Mouse (Mus musculus) embryonic facial prominence, embryonic 11.5 days (tissue): ENCODE data around the gene Mrps36. TPM values are rescaled to one million over a fixed set of nuclear protein-coding genes. Genes with fewer than 3 reads are reported as not detected.
"Not testable (repeated sequence)": the region's sequence is repeated elsewhere in the genome, so short reads cannot be mapped to it uniquely, and the experiment has no call there.

Experiments
- ATAC-seq: fragments of 200-750 bp; cut with Nextera tagmentation; replicated peaks from 2 replicates; pipeline ENCODE4 v1.8.0; 2017; ENCODE audit warnings: low read depth; ENCODE audit not compliant: insufficient number of reproducible peaks, low FRiP score, low TSS enrichment
- DNase-seq: peaks from one replicate; pipeline ENCODE4 v3.0.0-alpha.2; 2015; ENCODE audit warnings: low spot score
- H3K27ac ChIP-seq: fragments of 300-500 bp; sonication (generic); replicated peaks from 2 replicates; pipeline ENCODE4 v1.5.1; 2014; ENCODE audit warnings: mild to moderate bottlenecking, low read depth, low read length, control low read depth
- H3K27me3 ChIP-seq: fragments of 300-500 bp; sonication (generic); 2 replicates; pipeline ENCODE4 v1.6.1; 2014; ENCODE audit warnings: mild to moderate bottlenecking, low read length, moderate library complexity, mixed read lengths; ENCODE audit not compliant: control insufficient read depth, insufficient read depth
- H3K36me3 ChIP-seq: fragments of 300-500 bp; sonication (generic); replicated peaks from 2 replicates; pipeline ENCODE4 v1.6.1; 2014; ENCODE audit warnings: low read depth, mild to moderate bottlenecking, low read length, moderate library complexity, mixed read lengths; ENCODE audit not compliant: control insufficient read depth, insufficient read depth
- H3K4me1 ChIP-seq: fragments of 300-500 bp; sonication (generic); 2 replicates; pipeline ENCODE4 v1.6.1; 2014; ENCODE audit warnings: low read length, mixed read lengths; ENCODE audit not compliant: control insufficient read depth, insufficient read depth
- H3K4me2 ChIP-seq: fragments of 300-500 bp; sonication (generic); 2 replicates; pipeline ENCODE4 v1.6.1; 2014; ENCODE audit warnings: low read depth, mild to moderate bottlenecking, control low read depth, low read length, moderate library complexity
- H3K4me3 ChIP-seq: fragments of 300-500 bp; sonication (generic); 2 replicates; pipeline ENCODE4 v1.5.1; 2014; ENCODE audit warnings: low read depth, low read length, control low read depth
- H3K9ac ChIP-seq: fragments of 300-500 bp; sonication (generic); replicated peaks from 2 replicates; pipeline ENCODE4 v1.6.1; 2014; ENCODE audit warnings: mild to moderate bottlenecking, control low read depth, low read length
- H3K9me3 ChIP-seq: fragments of 300-500 bp; sonication (generic); replicated peaks from 2 replicates; pipeline ENCODE4 v1.6.1; 2016; ENCODE audit warnings: mild to moderate bottlenecking, low read length, inconsistent platforms, mixed read lengths; ENCODE audit not compliant: control insufficient read depth
- WGBS: fragments of 180-500 bp; shearing (Covaris S2); extraction: QIAGEN DNeasy Blood & Tissue Kit; methylation state at CpG from one replicate; pipeline ENCODE4 v1.1.7; 2014; 5-methylcytosine and 5-hydroxymethylcytosine counted together
- polyA plus RNA-seq: library from polyadenylated mRNA; unstranded; fragments of >200 nt; fragmentation: Nextera tagmentation; extraction: Ambion mirVana; gene quantifications from 2 replicates; pipeline ENCODE4 v1.2.1, GENCODE M21; 2014

Mrps36 gene
- polyA plus RNA-seq, 1 experiment from 2014 or later, result 129 TPM

- no peak overlapping the region for H3K9ac ChIP-seq
- no peak overlapping the region for H3K27ac ChIP-seq
- no peaks in the 10 kb centered on the region for H3K9me3 ChIP-seq
- no peak for DNase-seq
- no peaks in the 10 kb centered on the region for H3K27me3 ChIP-seq
- no peaks in the 10 kb centered on the region for H3K4me1 ChIP-seq
- H3K36me3 ChIP-seq, result no peaks in the 10 kb centered on the region
- WGBS, result 84% methylated on average over 3 of the region's 3 CpGs
- no peak for ATAC-seq
- no peak overlapping the region for H3K4me3 ChIP-seq
- no peak overlapping the region for H3K4me2 ChIP-seq
Measured at GRCm38 (mm10) chr13:100751402-100751801, 6.9 kb upstream of the Mrps36 start.

GRCm38 (mm10) chr13:100750799-100751198, 6.3 kb upstream of the Mrps36 start:
- 86% methylated on average over 5 of the region's 5 CpGs for WGBS
- H3K9ac ChIP-seq, result no peak overlapping the region
- H3K36me3 ChIP-seq, result no peaks in the 10 kb centered on the region
- H3K4me2 ChIP-seq, result no peak overlapping the region
- H3K27me3 ChIP-seq, result no peaks in the 10 kb centered on the region
- H3K4me1 ChIP-seq, result no peaks in the 10 kb centered on the region
- H3K4me3 ChIP-seq, result no peak overlapping the region
- no peak for DNase-seq
- ATAC-seq, result no peak
- no peak overlapping the region for H3K27ac ChIP-seq
- H3K9me3 ChIP-seq, result no peaks in the 10 kb centered on the region

GRCm38 (mm10) chr13:100748638-100749037, 4.2 kb upstream of the Mrps36 start:
- Histone ChIP-seq H3K4me3 (no peak overlapping the region), H3K9me3 (no peaks in the 10 kb centered on the region), H3K27ac (no peak overlapping the region), H3K4me1 (no peaks in the 10 kb centered on the region), H3K36me3 (no peaks in the 10 kb centered on the region), H3K4me2 (no peak overlapping the region), H3K9ac (no peak overlapping the region), H3K27me3 (no peaks in the 10 kb centered on the region)
- ATAC-seq (no peak), DNase-seq (no peak)
- 39% methylated on average over 8 of the region's 8 CpGs for WGBS

DNA sequence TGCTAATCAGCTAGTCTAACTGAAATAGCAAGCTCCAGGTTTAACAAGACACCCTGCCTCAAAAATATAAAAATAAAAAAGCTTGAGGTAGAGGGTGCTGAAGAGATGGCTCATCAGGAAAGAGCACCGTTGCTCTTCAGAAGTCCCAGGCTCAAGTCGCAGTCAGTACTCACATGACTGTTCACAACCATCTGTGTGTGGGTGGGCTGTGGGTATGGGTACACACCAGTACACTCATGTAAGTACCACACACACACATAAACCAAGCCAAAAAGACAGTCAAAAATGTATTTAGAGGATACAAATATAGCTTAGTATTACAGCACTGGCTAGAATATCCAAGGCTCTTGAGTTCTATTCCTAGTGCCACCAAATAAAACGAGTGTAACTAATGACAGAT, 1.6 kb upstream of the Mrps36 start:
- no peaks in the 10 kb centered on the region for H3K27me3 ChIP-seq
- H3K27ac ChIP-seq, result no peak overlapping the region
- DNase-seq (no peak), ATAC-seq (no peak)
- H3K4me1 ChIP-seq, result 0 out of 2 replicates have a peak, but pooled peaks cover 2% of the 10 kb centered on the region
- H3K36me3 ChIP-seq, result no peaks in the 10 kb centered on the region
- no peaks in the 10 kb centered on the region for H3K9me3 ChIP-seq
- H3K4me2 ChIP-seq, result no peak overlapping the region
- no peak overlapping the region for H3K4me3 ChIP-seq
- WGBS, result 87% methylated on average over 3 of the region's 3 CpGs
- H3K9ac ChIP-seq, result no peak overlapping the region

DNA sequence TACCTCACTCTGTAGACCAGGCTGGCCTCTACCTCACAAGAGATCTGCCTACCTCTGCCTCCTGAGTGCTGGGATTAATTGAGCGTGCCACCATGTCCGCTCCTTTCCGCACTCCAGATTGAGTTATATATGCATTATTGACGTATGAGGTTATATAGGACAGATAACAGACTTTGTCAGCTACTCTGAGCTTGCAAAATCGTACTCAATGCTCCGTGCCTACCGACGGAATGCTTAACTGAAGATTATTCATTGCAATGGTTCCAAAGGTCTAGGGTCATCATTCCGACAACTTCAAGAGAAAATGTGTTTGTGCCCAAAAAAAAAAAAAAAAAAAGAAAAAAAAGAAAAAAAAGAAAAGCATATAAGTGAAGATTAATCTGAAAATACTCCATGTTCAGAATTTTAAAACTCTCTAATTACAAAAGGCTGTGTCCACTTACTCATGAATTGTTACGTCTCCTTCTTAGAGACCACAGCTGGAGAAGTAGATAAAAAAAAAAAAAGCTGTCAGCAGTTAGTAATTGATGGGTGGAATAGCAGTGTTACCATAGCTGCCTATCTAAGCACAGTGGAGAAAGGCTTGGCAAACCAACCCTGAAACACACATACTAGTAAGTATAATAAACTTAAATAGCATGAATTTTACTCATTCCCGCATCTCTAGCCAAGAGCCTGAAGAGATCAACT, 968 bp downstream of the Mrps36 start:
- H3K27ac ChIP-seq, result peak overlapping the region; percentile 91
- H3K4me2 ChIP-seq, result peak overlapping the region; percentile 44
- H3K9me3 ChIP-seq, result no peaks in the 10 kb centered on the region
- H3K4me1 ChIP-seq, result 0 out of 2 replicates have a peak, but pooled peaks cover 2% of the 10 kb centered on the region
- peak overlapping the region; percentile 81 for H3K4me3 ChIP-seq
- H3K27me3 ChIP-seq, result no peaks in the 10 kb centered on the region
- 67% methylated on average over 11 of the region's 11 CpGs for WGBS
- H3K36me3 ChIP-seq, result no peaks in the 10 kb centered on the region
- DNase-seq (no peak), ATAC-seq (peak; percentile 32)
- peak overlapping the region; percentile 72 for H3K9ac ChIP-seq

DNA sequence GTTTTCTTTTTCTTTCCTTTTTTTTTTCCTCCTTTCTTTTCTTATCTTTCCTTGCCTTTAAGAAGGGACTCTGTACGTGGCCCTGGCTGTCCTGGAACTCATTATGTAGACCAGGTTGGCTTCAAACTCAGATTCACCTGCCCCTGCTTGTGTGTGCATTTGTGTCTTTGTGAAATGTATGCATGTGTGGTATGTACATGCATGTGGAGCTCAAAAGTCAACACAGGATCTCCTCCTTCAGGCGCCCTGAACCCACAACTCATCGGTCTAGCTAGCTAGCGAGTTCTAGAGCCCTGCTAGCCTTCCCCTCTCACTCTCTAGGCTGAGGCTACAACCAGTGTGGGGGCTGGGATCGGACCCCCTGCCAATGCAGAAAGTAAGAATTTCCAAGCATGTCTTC, 1.6 kb downstream of the Mrps36 start:
- no peak overlapping the region for H3K4me3 ChIP-seq
- no peak overlapping the region for H3K27ac ChIP-seq
- no peak for ATAC-seq
- 92% methylated on average over 5 of the region's 5 CpGs for WGBS
- no peak overlapping the region for H3K9ac ChIP-seq
- DNase-seq, result no peak
- H3K4me1 ChIP-seq, result 0 out of 2 replicates have a peak, but pooled peaks cover 2% of the 10 kb centered on the region
- H3K27me3 ChIP-seq, result no peaks in the 10 kb centered on the region
- no peak overlapping the region for H3K4me2 ChIP-seq
- no peaks in the 10 kb centered on the region for H3K36me3 ChIP-seq
- H3K9me3 ChIP-seq, result no peaks in the 10 kb centered on the region

DNA sequence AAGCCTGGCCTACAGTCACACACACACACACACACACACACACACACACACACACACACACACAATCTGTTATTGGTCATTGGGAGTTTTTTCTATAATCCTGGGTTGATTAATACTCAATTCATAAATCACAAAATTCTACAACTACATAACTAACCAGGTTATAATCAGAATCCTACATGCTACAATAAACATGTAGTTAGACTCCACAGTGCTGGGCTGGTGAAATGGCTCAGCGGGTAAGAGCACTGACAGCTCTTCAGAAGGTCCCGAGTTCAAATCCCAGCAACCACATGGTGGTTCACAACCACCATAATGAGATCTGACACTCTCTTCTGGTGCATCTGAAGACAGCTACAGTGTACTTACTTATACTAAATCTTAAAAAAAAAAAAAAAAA, 11.7 kb downstream of the Mrps36 start:
- DNase-seq, result no peak
- Histone ChIP-seq H3K9me3 (no peaks in the 10 kb centered on the region), H3K27ac (no peak overlapping the region), H3K27me3 (no peaks in the 10 kb centered on the region), H3K4me3 (no peak overlapping the region), H3K4me1 (no peaks in the 10 kb centered on the region), H3K4me2 (no peak overlapping the region), H3K9ac (no peak overlapping the region), H3K36me3 (no peaks in the 10 kb centered on the region)
- ATAC-seq, result no peak
- 94% methylated on average over 2 of the region's 2 CpGs for WGBS

GRCm38 (mm10) chr13:100731462-100732046, 12.9 kb downstream of the Mrps36 start:
- not testable (repeated sequence) for H3K4me2 ChIP-seq, H3K9me3 ChIP-seq, H3K27me3 ChIP-seq, H3K9ac ChIP-seq, DNase-seq, ATAC-seq, H3K36me3 ChIP-seq, H3K4me3 ChIP-seq, H3K27ac ChIP-seq, H3K4me1 ChIP-seq
- 88% methylated on average over 5 of the region's 6 CpGs for WGBS
